Mouse (Mus musculus) lung, embryonic 16.5 days (tissue): ENCODE results near the gene Tmeff2. TPM values are rescaled to one million over a fixed set of nuclear protein-coding genes. Genes with fewer than 3 reads are reported as not detected.
A peak's percentile ranks its signal among the peaks of the same experiment; 100 is the strongest.

Experiments
- ATAC-seq: fragments of 200-750 bp; cut with Nextera tagmentation; 2 replicates; pipeline ENCODE4 v1.8.0; 2017; ENCODE audit warnings: low read depth, mild to moderate bottlenecking, moderate library complexity
- H3K27ac ChIP-seq: fragments of 300-500 bp; sonication (generic); 2 replicates; pipeline ENCODE4 v1.5.1; 2014; ENCODE audit warnings: mild to moderate bottlenecking, control low read depth, low read length
- H3K27me3 ChIP-seq: fragments of 300-500 bp; sonication (generic); 2 replicates; pipeline ENCODE4 v1.6.1; 2014; ENCODE audit warnings: low read depth, low read length, mixed read lengths; ENCODE audit not compliant: control insufficient read depth, insufficient read depth
- H3K36me3 ChIP-seq: fragments of 300-500 bp; sonication (generic); 2 replicates; pipeline ENCODE4 v1.6.1; 2014; ENCODE audit warnings: low read length; ENCODE audit not compliant: control insufficient read depth, insufficient read depth
- H3K4me1 ChIP-seq: fragments of 300-500 bp; sonication (generic); replicated peaks from 2 replicates; pipeline ENCODE4 v1.6.1; 2014; ENCODE audit warnings: low read length, mixed read lengths; ENCODE audit not compliant: control insufficient read depth, insufficient read depth
- H3K4me2 ChIP-seq: fragments of 300-500 bp; sonication (generic); 2 replicates; pipeline ENCODE4 v1.6.1; 2014; ENCODE audit warnings: low read depth, low read length, control low read depth
- H3K4me3 ChIP-seq: fragments of 300-500 bp; sonication (generic); 2 replicates; pipeline ENCODE4 v1.5.1; 2014; ENCODE audit warnings: mild to moderate bottlenecking, low read length, control low read depth
- H3K9ac ChIP-seq: fragments of 300-500 bp; sonication (generic); 2 replicates; pipeline ENCODE4 v1.6.1; 2014; ENCODE audit warnings: low read length, control low read depth
- H3K9me3 ChIP-seq: fragments of 300-500 bp; sonication (generic); 2 replicates; pipeline ENCODE4 v1.6.1; 2016; ENCODE audit warnings: low read length; ENCODE audit not compliant: control insufficient read depth
- WGBS: fragments of 180-500 bp; shearing (Covaris S2); extraction: QIAGEN DNeasy Blood & Tissue Kit; methylation state at CpG from one replicate; pipeline ENCODE4 v1.1.7; 2014; 5-methylcytosine and 5-hydroxymethylcytosine counted together
- polyA plus RNA-seq: library from polyadenylated mRNA; unstranded; fragments of >200 nt; fragmentation: Nextera tagmentation; extraction: Ambion mirVana; gene quantifications from 2 replicates; pipeline ENCODE4 v1.2.1, GENCODE M21; 2015

The Tmeff2 gene
- polyA plus RNA-seq, 1 experiment from 2014 or later = 2.6 TPM

- H3K9ac ChIP-seq = no peak overlapping the region
- 93% methylated on average over 7 of the region's 7 CpGs for WGBS
- no peaks in the 10 kb centered on the region for H3K36me3 ChIP-seq
- H3K4me2 ChIP-seq = no peak overlapping the region
- no peak overlapping the region for H3K4me3 ChIP-seq
- ATAC-seq = no peak
- no peak overlapping the region for H3K27ac ChIP-seq
- H3K27me3 ChIP-seq = no peaks in the 10 kb centered on the region
- no peaks in the 10 kb centered on the region for H3K4me1 ChIP-seq
- H3K9me3 ChIP-seq = no peaks in the 10 kb centered on the region
These were observed 144.4 kb downstream of the Tmeff2 start for GRCm38 (mm10) chr1:51044810-51045209.

GRCm38 (mm10) chr1:51064549-51064948 is 164.1 kb downstream of the Tmeff2 start:
- H3K9me3 ChIP-seq = no peaks in the 10 kb centered on the region
- H3K9ac ChIP-seq = no peak overlapping the region
- peak overlapping the region; percentile 3; the same call in 1 of the 2 replicates for H3K27ac ChIP-seq
- no peak overlapping the region for H3K4me3 ChIP-seq
- no peaks in the 10 kb centered on the region for H3K36me3 ChIP-seq
- H3K4me1 ChIP-seq = peaks cover 7% of the 10 kb centered on the region; the same call in 1 of the 2 replicates
- H3K4me2 ChIP-seq = no peak overlapping the region
- peak; percentile 87 for ATAC-seq
- H3K27me3 ChIP-seq = no peaks in the 10 kb centered on the region

- Histone ChIP-seq H3K27ac (no peak overlapping the region), H3K36me3 (no peaks in the 10 kb centered on the region), H3K4me2 (no peak overlapping the region), H3K4me1 (peaks cover 7% of the 10 kb centered on the region; the same call in 1 of the 2 replicates), H3K9ac (no peak overlapping the region), H3K27me3 (no peaks in the 10 kb centered on the region), H3K4me3 (no peak overlapping the region), H3K9me3 (no peaks in the 10 kb centered on the region)
- WGBS = 70% methylated on average over 2 of the region's 2 CpGs
- ATAC-seq = no peak
These were observed 165.2 kb downstream of the Tmeff2 start for GRCm38 (mm10) chr1:51065652-51066051.

GRCm38 (mm10) chr1:51068814-51069213 is 168.4 kb downstream of the Tmeff2 start:
- Histone ChIP-seq H3K27me3 (no peaks in the 10 kb centered on the region), H3K36me3 (no peaks in the 10 kb centered on the region), H3K9ac (no peak overlapping the region), H3K4me3 (no peak overlapping the region), H3K27ac (no peak overlapping the region), H3K9me3 (no peaks in the 10 kb centered on the region), H3K4me1 (peaks cover 7% of the 10 kb centered on the region; the same call in 1 of the 2 replicates), H3K4me2 (no peak overlapping the region)
- no peak for ATAC-seq
- WGBS = 76% methylated on average over 3 of the region's 3 CpGs

GRCm38 (mm10) chr1:51069288-51069687 is 168.8 kb downstream of the Tmeff2 start:
- Histone ChIP-seq H3K9me3 (no peaks in the 10 kb centered on the region), H3K4me1 (peaks cover 5% of the 10 kb centered on the region; the same call in 1 of the 2 replicates), H3K4me3 (no peak overlapping the region), H3K4me2 (no peak overlapping the region), H3K27me3 (no peaks in the 10 kb centered on the region), H3K9ac (no peak overlapping the region), H3K36me3 (no peaks in the 10 kb centered on the region), H3K27ac (no peak overlapping the region)
- ATAC-seq = no peak
- 89% methylated on average over 2 of the region's 2 CpGs for WGBS

- 81% methylated on average over 3 of the region's 3 CpGs for WGBS
These were observed 173.6 kb downstream of the Tmeff2 start for GRCm38 (mm10) chr1:51074076-51074475.

GRCm38 (mm10) chr1:51075785-51076771 is 175.6 kb downstream of the Tmeff2 start:
- H3K9ac ChIP-seq = no peak overlapping the region
- H3K4me1 ChIP-seq = no peaks in the 10 kb centered on the region; the same call in 1 of the 2 replicates
- no peak overlapping the region for H3K4me3 ChIP-seq
- WGBS = 70% methylated on average over 15 of the region's 15 CpGs
- no peak for ATAC-seq
- H3K9me3 ChIP-seq = no peaks in the 10 kb centered on the region
- H3K4me2 ChIP-seq = no peak overlapping the region
- H3K27ac ChIP-seq = no peak overlapping the region
- no peaks in the 10 kb centered on the region for H3K27me3 ChIP-seq
- no peaks in the 10 kb centered on the region for H3K36me3 ChIP-seq

More at GRCm38 (mm10) chr1:51074076-51074475, 173.6 kb downstream of the Tmeff2 start:
- no peak overlapping the region for H3K27ac ChIP-seq
- no peak for ATAC-seq
- no peaks in the 10 kb centered on the region for H3K9me3 ChIP-seq
- no peaks in the 10 kb centered on the region; the same call in 1 of the 2 replicates for H3K4me1 ChIP-seq
- no peaks in the 10 kb centered on the region for H3K36me3 ChIP-seq
- H3K4me2 ChIP-seq = no peak overlapping the region
- H3K27me3 ChIP-seq = no peaks in the 10 kb centered on the region
- no peak overlapping the region for H3K9ac ChIP-seq
- no peak overlapping the region for H3K4me3 ChIP-seq

- no peak overlapping the region for H3K27ac ChIP-seq
- no peaks in the 10 kb centered on the region for H3K27me3 ChIP-seq
- no peak overlapping the region for H3K4me2 ChIP-seq
- no peaks in the 10 kb centered on the region for H3K36me3 ChIP-seq
- WGBS = 31% methylated on average over 2 of the region's 2 CpGs
- H3K4me3 ChIP-seq = no peak overlapping the region
- no peaks in the 10 kb centered on the region for H3K9me3 ChIP-seq
- 0 out of 2 replicates have a peak, but pooled peaks cover 2% of the 10 kb centered on the region for H3K4me1 ChIP-seq
- no peak overlapping the region for H3K9ac ChIP-seq
- no peak for ATAC-seq
These were observed 188.5 kb downstream of the Tmeff2 start for GRCm38 (mm10) chr1:51088921-51089320.

GRCm38 (mm10) chr1:51089803-51090202 is 189.4 kb downstream of the Tmeff2 start:
- no peak for ATAC-seq
- Histone ChIP-seq H3K4me1 (no peaks in the 10 kb centered on the region), H3K36me3 (no peaks in the 10 kb centered on the region), H3K4me2 (no peak overlapping the region), H3K27ac (no peak overlapping the region), H3K27me3 (no peaks in the 10 kb centered on the region), H3K4me3 (no peak overlapping the region), H3K9ac (no peak overlapping the region), H3K9me3 (no peaks in the 10 kb centered on the region)
- WGBS = 92% methylated on average over 3 of the region's 3 CpGs
